Mouse (Mus musculus): ENCODE measurements around the gene Atrx. TPM values are rescaled to one million over a fixed set of nuclear protein-coding genes. Genes with fewer than 3 reads are reported as not detected.

Atrx gene
- 66.6 TPM for polyA plus RNA-seq (2015; fragmentation: Illumina TruSeq; extraction: RNeasy Lipid Tissue Mini Kit (QIAGEN cat#74804); ENCODE audit: low read depth, low replicate concordance)

GRCm38 (mm10) chrX:105928861-105929477, at the start of gene Atrx:
Atrx (minus strand) TSS chrX:105929403.

GRCm38 (mm10) chrX:105764162-105765004, 164.8 kb downstream of the Atrx start, which contains the start of gene Fgf16:
Fgf16 (plus strand) TSS chrX:105764279.

Other genes with a start within 250 kb of the Atrx start
- gene Fgf16, start 165.1 kb downstream of the Atrx start, polyA plus RNA-seq (2015; fragmentation: Illumina TruSeq; extraction: RNeasy Lipid Tissue Mini Kit (QIAGEN cat#74804); ENCODE audit: low read depth, low replicate concordance), result 0.55 TPM
- 11.1 TPM for gene Magt1, start 82.5 kb upstream of the Atrx start, polyA plus RNA-seq (2015; fragmentation: Illumina TruSeq; extraction: RNeasy Lipid Tissue Mini Kit (QIAGEN cat#74804); ENCODE audit: low read depth, low replicate concordance)
- 681 TPM for gene Cox7b, start 86.3 kb upstream of the Atrx start, polyA plus RNA-seq (2015; fragmentation: Illumina TruSeq; extraction: RNeasy Lipid Tissue Mini Kit (QIAGEN cat#74804); ENCODE audit: low read depth, low replicate concordance)
- gene Atp7a, start 97.9 kb upstream of the Atrx start, polyA plus RNA-seq (2015; fragmentation: Illumina TruSeq; extraction: RNeasy Lipid Tissue Mini Kit (QIAGEN cat#74804); ENCODE audit: low read depth, low replicate concordance), result 3.3 TPM
- 1.6 TPM for gene Tlr13, start 213.8 kb upstream of the Atrx start, polyA plus RNA-seq (2015; fragmentation: Illumina TruSeq; extraction: RNeasy Lipid Tissue Mini Kit (QIAGEN cat#74804); ENCODE audit: low read depth, low replicate concordance)

All from brain, adult 10 weeks (tissue).